Mouse (Mus musculus) myocyte (in vitro differentiated cells): ENCODE results near the gene Pcx.

Source experiments
- E2F4 ChIP-seq: IDR thresholded peaks from one replicate; pipeline ENCODE4 v1.6.1; 2011; ENCODE audit warnings: mild to moderate bottlenecking, control low read depth, moderate library complexity; ENCODE audit not compliant: insufficient read depth
- POLR2A ChIP-seq: IDR thresholded peaks from one replicate; pipeline ENCODE4 v1.6.1; 2011; ENCODE audit warnings: low read depth, mild to moderate bottlenecking, control low read depth, moderate library complexity; ENCODE audit not compliant: insufficient read length
- USF1 ChIP-seq: IDR thresholded peaks from one replicate; pipeline ENCODE4 v1.6.1; 2011; ENCODE audit warnings: low read depth, mild to moderate bottlenecking, control low read depth, moderate library complexity

DNA sequence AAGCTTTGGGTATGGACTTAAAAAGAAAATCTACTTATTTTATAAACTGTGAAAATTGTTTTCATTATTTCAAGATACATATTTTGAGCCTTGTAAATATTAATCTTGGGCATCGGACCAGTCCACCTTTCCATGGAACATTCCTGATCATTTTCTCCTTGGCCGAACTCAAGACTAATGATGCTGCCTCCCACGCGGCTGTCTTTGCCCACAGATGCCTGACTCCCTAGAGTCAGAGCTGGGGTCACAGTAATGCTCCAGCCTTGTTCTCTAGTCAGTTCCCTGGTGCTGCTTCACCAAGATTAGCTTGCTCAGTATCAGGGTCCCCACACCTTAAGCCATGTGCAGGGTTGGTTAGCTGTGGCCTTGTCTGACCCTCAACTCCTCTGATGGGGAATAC lies 95.4 kb downstream of the Pcx start:
- TF ChIP-seq E2F4 = no peak
- TF ChIP-seq USF1 = no peak
- TF ChIP-seq POLR2A = no peak
